Mouse (Mus musculus) frontal cortex, adult 2 months (tissue): Measurements from ENCODE around the gene Cyp2d12. TPM values are rescaled to one million over a fixed set of nuclear protein-coding genes. Genes with fewer than 3 reads are reported as not detected.
"Not testable (repeated sequence)": the region's sequence is repeated elsewhere in the genome, so short reads cannot be mapped to it uniquely, and the experiment has no call there.

Experiments used
- DNase-seq, 2 experiments: peaks; one replicate each; pipeline ENCODE4 v3.0.0; 2022; ENCODE audit warnings: low spot score in 1 of 2; ENCODE audit errors: extremely low spot score in 1 of 2
- polyA plus RNA-seq: library from polyadenylated mRNA; depleted of rRNA; stranded (reverse); fragments of >200 nt; gene quantifications from 2 replicates; pipeline ENCODE4 v1.2.3, GENCODE M21; 2012; rRNA removed

The Cyp2d12 gene
- not detected in 2 replicates for polyA plus RNA-seq

- DNase-seq: no peak
Observed at GRCm38 (mm10) chr15:82554531-82555230, at the start of gene Cyp2d12. Gene Cyp2d12 (plus strand): TSS chr15:82555072.

- DNase-seq: no peak
Observed at GRCm38 (mm10) chr15:82506971-82507370, 47.9 kb upstream of the Cyp2d12 start.

- DNase-seq: not testable (repeated sequence)
Observed at GRCm38 (mm10) chr15:82507740-82508139, 47.1 kb upstream of the Cyp2d12 start.

GRCm38 (mm10) chr15:82509495-82509894 lies 45.4 kb upstream of the Cyp2d12 start:
- not testable (repeated sequence) for DNase-seq

DNA sequence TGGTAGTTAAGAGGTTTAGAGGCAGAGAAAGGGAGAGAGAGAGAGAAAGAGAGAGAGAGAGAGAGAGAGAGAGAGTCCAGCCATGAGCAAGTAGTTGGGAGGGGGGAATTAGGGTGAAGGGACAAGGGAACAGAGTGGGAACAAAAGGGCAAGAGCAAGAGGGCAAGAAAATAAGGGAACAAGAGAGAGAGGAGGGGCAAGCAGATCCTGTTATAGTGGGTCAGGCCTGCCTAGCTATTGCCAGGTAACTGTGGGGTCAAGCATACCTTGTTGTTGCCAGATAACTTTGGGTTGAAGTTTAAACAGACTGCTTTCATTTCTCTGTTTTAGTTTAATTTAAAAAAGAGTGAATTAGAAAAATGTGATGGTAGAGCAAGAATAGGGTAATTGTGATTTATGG lies 44.4 kb upstream of the Cyp2d12 start:
- not testable (repeated sequence) for DNase-seq

- DNase-seq: not testable (repeated sequence)
Observed at GRCm38 (mm10) chr15:82512111-82512510, 42.8 kb upstream of the Cyp2d12 start.

GRCm38 (mm10) chr15:82516174-82516573 lies 38.7 kb upstream of the Cyp2d12 start:
- not testable (repeated sequence) for DNase-seq

DNA sequence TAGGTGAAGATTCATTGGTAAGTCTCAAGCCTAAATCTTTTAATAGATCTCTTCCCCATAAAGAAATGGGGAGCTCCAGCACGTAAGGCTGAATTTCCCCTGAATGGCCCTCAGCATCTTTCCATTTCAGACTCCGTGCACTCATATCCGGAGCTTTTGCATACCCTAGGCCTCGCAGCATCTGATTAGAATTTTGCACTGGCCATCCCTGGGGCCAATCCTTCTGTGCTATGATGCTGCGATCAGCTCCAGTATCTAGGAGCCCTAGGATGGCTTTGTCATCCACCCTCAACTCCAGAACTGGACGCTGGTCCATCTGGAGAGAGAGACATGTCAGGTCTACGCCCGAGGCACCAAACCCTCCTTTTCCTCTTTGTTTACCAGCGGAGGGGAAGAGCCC lies 27.5 kb upstream of the Cyp2d12 start:
- not testable (repeated sequence) for DNase-seq

DNA sequence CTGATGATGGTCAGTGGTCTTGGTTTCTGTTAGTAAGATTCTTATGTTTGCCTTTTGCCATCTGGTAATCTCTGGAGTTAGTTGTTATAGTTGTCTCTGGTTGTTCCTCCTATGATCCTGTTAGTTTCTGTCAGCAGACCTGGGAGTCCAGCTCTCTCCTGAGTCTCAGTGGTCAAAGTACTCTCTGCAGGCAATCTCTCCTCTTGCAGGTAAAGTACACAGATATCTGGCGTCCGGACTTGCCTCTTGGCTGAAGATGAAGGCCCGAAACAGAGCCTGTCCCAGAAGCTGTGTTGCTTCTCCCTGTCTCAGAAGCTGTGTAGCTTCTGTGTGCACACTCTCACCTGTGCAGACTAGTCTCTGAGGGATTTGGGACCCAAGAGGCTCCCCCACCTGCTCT lies 22.2 kb upstream of the Cyp2d12 start:
- not testable (repeated sequence) for DNase-seq

GRCm38 (mm10) chr15:82542976-82543375 lies 11.9 kb upstream of the Cyp2d12 start:
- DNase-seq: not testable (repeated sequence)

DNA sequence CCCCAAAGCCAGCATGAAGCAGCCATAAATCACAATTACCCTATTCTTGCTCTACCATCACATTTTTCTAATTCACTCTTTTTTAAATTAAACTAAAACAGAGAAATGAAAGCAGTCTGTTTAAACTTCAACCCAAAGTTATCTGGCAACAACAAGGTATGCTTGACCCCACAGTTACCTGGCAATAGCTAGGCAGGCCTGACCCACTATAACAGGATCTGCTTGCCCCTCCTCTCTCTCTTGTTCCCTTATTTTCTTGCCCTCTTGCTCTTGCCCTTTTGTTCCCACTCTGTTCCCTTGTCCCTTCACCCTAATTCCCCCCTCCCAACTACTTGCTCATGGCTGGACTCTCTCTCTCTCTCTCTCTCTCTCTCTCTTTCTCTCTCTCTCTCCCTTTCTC lies 10.3 kb upstream of the Cyp2d12 start:
- not testable (repeated sequence) for DNase-seq

GRCm38 (mm10) chr15:82547753-82548152 lies 7.1 kb upstream of the Cyp2d12 start:
- not testable (repeated sequence) for DNase-seq

GRCm38 (mm10) chr15:82553211-82553610 lies 1.7 kb upstream of the Cyp2d12 start:
- DNase-seq: not testable (repeated sequence)

GRCm38 (mm10) chr15:82572856-82573255 lies 18.0 kb downstream of the Cyp2d12 start:
- DNase-seq: no peak

GRCm38 (mm10) chr15:82579071-82579470 lies 24.2 kb downstream of the Cyp2d12 start:
- DNase-seq: no peak

- no peak for DNase-seq
Observed at GRCm38 (mm10) chr15:82582621-82583020, 27.7 kb downstream of the Cyp2d12 start.

Other genes starting within 250 kb of the Cyp2d12 start
- gene Naga, start 216.1 kb upstream of the Cyp2d12 start, polyA plus RNA-seq: 53.4 and 58.3 TPM in 2 replicates
- gene Pheta2, start 216.1 kb upstream of the Cyp2d12 start, polyA plus RNA-seq: 0.48 and 0.70 TPM in 2 replicates
- 288 and 325 TPM in 2 replicates for gene Smdt1, start 216.1 kb upstream of the Cyp2d12 start, polyA plus RNA-seq
- 498 and 573 TPM in 2 replicates for gene Ndufa6, start 200.8 kb upstream of the Cyp2d12 start, polyA plus RNA-seq
- gene Cyp2d22, start 174.8 kb upstream of the Cyp2d12 start, polyA plus RNA-seq: 46.2 and 52.6 TPM in 2 replicates
- gene Cyp2d11, start 161.1 kb upstream of the Cyp2d12 start, polyA plus RNA-seq: not detected in 2 replicates
- gene Cyp2d10, start 147.9 kb upstream of the Cyp2d12 start, polyA plus RNA-seq: not detected in 2 replicates
- not detected in 2 replicates for gene Cyp2d9, start 121.6 kb upstream of the Cyp2d12 start, polyA plus RNA-seq
- gene Cyp2d34, start 65.9 kb downstream of the Cyp2d12 start, polyA plus RNA-seq: not detected in 2 replicates
- 0.04 TPM in 1 of 2 replicates, not detected in the other for gene Cyp2d40, start 209.1 kb downstream of the Cyp2d12 start, polyA plus RNA-seq
- gene Cyp2d26, start 239.2 kb downstream of the Cyp2d12 start, polyA plus RNA-seq: 0.13 and 0.14 TPM in 2 replicates